Mouse (Mus musculus) heart, adult 2 months (tissue): Measurements from ENCODE around the gene Ddx42. TPM values are rescaled to one million over a fixed set of nuclear protein-coding genes. Genes with fewer than 3 reads are reported as not detected.

Experiments used
- DNase-seq, 2 experiments: peaks; one replicate each; pipeline ENCODE4 v3.0.0; 2021
- H3K27ac ChIP-seq: fragments of 200-600 bp; 2 replicates; pipeline ENCODE4 v1.8.1; 2022
- H3K27me3 ChIP-seq: fragments of 200-500 bp; 2 replicates; pipeline ENCODE4 v1.6.1; 2012; ENCODE audit warnings: mild to moderate bottlenecking, low read length, inconsistent platforms, mixed read lengths; ENCODE audit not compliant: control insufficient read depth, insufficient read depth
- H3K36me3 ChIP-seq: fragments of 200-500 bp; 2 replicates; pipeline ENCODE4 v1.6.1; 2012; ENCODE audit warnings: low read length, inconsistent platforms; ENCODE audit not compliant: control insufficient read depth, insufficient read depth
- H3K4me1 ChIP-seq: fragments of 200-500 bp; 2 replicates; pipeline ENCODE4 v1.6.1; 2011; ENCODE audit warnings: low read length; ENCODE audit not compliant: control insufficient read depth, insufficient read depth
- H3K4me3 ChIP-seq: fragments of 200-600 bp; 2 replicates; pipeline ENCODE4 v1.8.1; 2022
- H3K79me2 ChIP-seq: fragments of 200-500 bp; replicated peaks from 2 replicates; pipeline ENCODE4 v1.6.1; 2012; ENCODE audit warnings: mild to moderate bottlenecking, inconsistent platforms, low read length, moderate library complexity, mixed read lengths; ENCODE audit not compliant: control insufficient read depth, insufficient read depth
- H3K9ac ChIP-seq: fragments of 200-500 bp; 2 replicates; pipeline ENCODE4 v1.6.1; 2012; ENCODE audit warnings: low read depth, mild to moderate bottlenecking, control low read depth, inconsistent platforms, low read length, mixed read lengths
- CTCF ChIP-seq: fragments of 200-600 bp; IDR thresholded peaks from 2 replicates; pipeline ENCODE4 v1.8.1; 2022; ENCODE audit warnings: antibody characterized with exemption, mild to moderate bottlenecking, moderate library complexity
- EP300 ChIP-seq: fragments of 200-500 bp; IDR thresholded peaks from 2 replicates; pipeline ENCODE4 v1.6.1; 2011; ENCODE audit warnings: low read depth, low read length, control low read depth; ENCODE audit not compliant: insufficient read depth
- POLR2A ChIP-seq: fragments of 200-500 bp; IDR thresholded peaks from 2 replicates; pipeline ENCODE4 v1.6.1; 2011; ENCODE audit warnings: mild to moderate bottlenecking, low read depth, low read length, control low read depth; ENCODE audit not compliant: insufficient read depth
- WGBS: fragments of 180-500 bp; shearing (Covaris S2); methylation state at CpG from one replicate; pipeline ENCODE4 v1.1.7; 2018; 5-methylcytosine and 5-hydroxymethylcytosine counted together
- intact Hi-C: fragments of 180-260 bp; cut with DNase I; formaldehyde crosslinking; loops from one replicate; pipeline ENCODE4 v1.15.1; 2025
- polyA plus RNA-seq: library from polyadenylated mRNA; depleted of rRNA; stranded (reverse); fragments of >200 nt; gene quantifications from 2 replicates; pipeline ENCODE4 v1.2.3, GENCODE M21; 2012
- total RNA-seq, 2 experiments: library from RNA; stranded (reverse); gene quantifications; 2 replicates each; pipeline ENCODE4 v1.2.3; 2021

Gene Ddx42
- total and polyA plus RNA-seq, 3 experiments: 6.0 to 27.5 (median 23.5) TPM

DNA sequence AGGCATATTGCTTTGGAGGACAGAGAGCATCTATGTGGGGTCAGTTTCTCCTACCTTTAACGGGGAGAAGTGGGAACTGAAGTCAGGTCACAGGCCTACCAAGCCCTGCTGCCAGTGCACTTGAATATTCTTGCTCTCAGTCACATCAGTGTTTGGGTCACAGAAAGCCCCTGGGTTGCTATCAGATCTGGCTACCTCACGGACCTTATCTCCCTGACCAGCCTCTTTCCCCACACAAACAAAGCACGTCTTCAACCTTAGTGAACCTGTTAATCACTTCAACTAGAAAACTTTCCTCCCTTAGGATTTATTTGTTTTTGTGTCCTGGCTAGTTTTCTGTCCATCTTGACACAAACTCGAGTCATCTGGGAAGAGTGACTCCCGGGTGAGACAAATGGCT, 40.4 kb upstream of the Ddx42 start:
- no peak for TF ChIP-seq POLR2A
- no peak for TF ChIP-seq CTCF
- no peak for TF ChIP-seq EP300
- WGBS: 72% methylated on average over 5 of the region's 5 CpGs
- H3K9ac ChIP-seq: no peak overlapping the region
- H3K27me3 ChIP-seq: no peaks in the 10 kb centered on the region
- H3K79me2 ChIP-seq: no peaks in the 10 kb centered on the region
- H3K27ac ChIP-seq: no peak overlapping the region
- no peaks in the 10 kb centered on the region for H3K36me3 ChIP-seq
- no peak overlapping the region for H3K4me3 ChIP-seq
- no peaks in the 10 kb centered on the region; the same call in 1 of the 2 replicates for H3K4me1 ChIP-seq
- intact Hi-C loops: no loop called here
- DNase-seq: no peak

DNA sequence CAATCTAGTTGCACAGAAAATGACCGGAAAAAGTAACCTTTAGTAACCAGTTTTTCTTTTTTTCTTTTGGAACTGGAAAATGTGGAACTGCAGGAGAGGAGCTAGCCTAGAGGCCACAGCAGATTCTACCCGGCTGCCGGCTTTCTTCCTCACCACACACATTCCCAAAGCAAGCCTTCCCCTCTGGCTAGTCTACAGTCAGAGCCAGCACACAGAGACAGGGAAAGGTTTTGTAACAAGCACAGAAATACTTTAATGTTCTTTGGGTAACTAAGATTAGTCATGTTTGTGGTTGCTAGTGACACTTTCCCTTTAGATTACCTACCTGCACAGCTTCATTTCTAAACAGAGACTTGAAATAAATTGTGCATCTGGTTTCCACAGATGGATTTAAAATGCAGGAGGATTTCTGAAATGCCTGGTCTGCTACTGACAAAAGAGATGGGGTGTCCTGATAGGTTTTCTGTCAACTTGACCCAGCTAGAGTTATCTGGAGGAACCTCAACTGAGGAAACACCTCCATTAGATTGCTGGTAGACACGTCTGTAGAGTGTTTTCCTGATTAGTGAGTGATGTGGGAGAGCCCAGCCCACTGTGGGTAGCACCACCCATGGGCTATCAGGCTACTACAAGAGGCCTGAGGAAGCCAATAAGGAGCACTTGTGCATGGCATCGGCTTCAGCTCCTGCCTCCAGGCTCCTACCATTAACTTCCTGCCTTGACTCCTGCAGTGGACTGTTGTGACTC, 38.5 kb upstream of the Ddx42 start:
- Histone ChIP-seq H3K79me2 (no peaks in the 10 kb centered on the region), H3K36me3 (no peaks in the 10 kb centered on the region), H3K9ac (no peak overlapping the region), H3K27me3 (no peaks in the 10 kb centered on the region), H3K27ac (no peak overlapping the region), H3K4me1 (no peaks in the 10 kb centered on the region; the same call in 1 of the 2 replicates), H3K4me3 (no peak overlapping the region)
- no peak for DNase-seq
- no peak for TF ChIP-seq POLR2A
- TF ChIP-seq EP300: no peak
- TF ChIP-seq CTCF: no peak
- 67% methylated on average over 5 of the region's 5 CpGs for WGBS
- intact Hi-C loops: no loop called here

DNA sequence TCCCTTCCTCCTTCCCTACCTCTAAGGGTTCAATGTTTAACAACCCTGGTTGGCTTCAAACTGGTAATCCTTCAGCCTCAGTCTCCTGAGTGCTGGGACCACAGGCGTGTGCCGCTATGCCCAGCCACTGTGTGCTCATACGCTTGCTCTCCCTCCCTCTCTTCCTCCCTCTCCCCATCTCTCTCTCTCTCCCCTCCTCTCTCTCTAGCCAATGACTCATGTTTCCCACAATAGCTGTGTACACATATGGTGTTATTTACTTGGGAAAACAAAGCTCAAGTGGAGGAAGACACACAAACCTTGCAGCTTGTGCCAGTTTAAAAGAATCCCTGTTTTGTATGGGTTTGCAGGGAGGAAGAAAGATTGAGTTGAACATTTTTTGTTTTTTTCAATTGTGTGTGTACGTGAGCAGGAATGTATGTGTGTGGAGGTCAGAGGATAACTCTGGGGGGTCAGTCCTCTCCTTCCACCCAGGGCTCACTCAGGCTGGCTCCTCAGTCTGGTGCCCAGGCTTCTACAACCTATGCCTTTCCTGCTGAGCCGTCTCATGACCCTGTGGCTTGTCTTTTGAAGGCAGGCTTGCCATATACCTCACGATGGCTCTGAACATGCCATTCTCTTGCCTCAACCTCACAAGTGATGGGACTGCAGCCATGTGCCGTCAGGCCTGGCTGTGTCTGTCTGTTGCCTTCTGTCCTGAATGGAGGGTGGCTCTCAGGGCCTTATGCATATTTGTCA, 36.8 kb upstream of the Ddx42 start:
- TF ChIP-seq EP300: no peak
- TF ChIP-seq CTCF: no peak
- TF ChIP-seq POLR2A: no peak
- no peaks in the 10 kb centered on the region for H3K36me3 ChIP-seq
- no peak overlapping the region for H3K9ac ChIP-seq
- H3K79me2 ChIP-seq: no peaks in the 10 kb centered on the region
- no peaks in the 10 kb centered on the region; the same call in 1 of the 2 replicates for H3K4me1 ChIP-seq
- H3K27ac ChIP-seq: no peak overlapping the region
- no peaks in the 10 kb centered on the region for H3K27me3 ChIP-seq
- WGBS: 65% methylated on average over 7 of the region's 7 CpGs
- no peak for DNase-seq
- no peak overlapping the region for H3K4me3 ChIP-seq
- intact Hi-C loops: no loop called here

DNA sequence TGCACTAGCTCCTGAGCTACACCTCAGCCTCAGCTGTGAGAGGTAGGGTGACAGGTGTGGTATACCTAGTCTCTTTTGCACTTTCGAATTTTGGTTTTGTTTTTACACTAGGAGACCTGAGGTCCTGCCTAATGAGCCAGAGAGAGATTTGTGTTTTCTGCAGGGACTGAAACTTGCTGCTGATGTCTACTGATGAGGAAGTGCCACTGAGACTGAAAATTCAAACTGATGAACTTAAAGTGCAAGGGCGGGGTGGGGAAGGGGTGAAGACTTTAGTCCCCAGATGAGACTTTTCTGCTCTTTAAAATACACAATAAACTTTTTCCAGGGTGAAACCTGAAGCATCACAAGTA, 36.3 kb upstream of the Ddx42 start:
- DNase-seq: no peak
- Histone ChIP-seq H3K4me1 (no peaks in the 10 kb centered on the region), H3K27ac (no peak overlapping the region), H3K4me3 (no peak overlapping the region), H3K9ac (no peak overlapping the region), H3K27me3 (no peaks in the 10 kb centered on the region), H3K79me2 (no peaks in the 10 kb centered on the region), H3K36me3 (no peaks in the 10 kb centered on the region)
- TF ChIP-seq CTCF: no peak
- no peak for TF ChIP-seq POLR2A
- no peak for TF ChIP-seq EP300
- WGBS: 86% methylated on average over 2 of the region's 2 CpGs
- intact Hi-C loops: no loop called here

DNA sequence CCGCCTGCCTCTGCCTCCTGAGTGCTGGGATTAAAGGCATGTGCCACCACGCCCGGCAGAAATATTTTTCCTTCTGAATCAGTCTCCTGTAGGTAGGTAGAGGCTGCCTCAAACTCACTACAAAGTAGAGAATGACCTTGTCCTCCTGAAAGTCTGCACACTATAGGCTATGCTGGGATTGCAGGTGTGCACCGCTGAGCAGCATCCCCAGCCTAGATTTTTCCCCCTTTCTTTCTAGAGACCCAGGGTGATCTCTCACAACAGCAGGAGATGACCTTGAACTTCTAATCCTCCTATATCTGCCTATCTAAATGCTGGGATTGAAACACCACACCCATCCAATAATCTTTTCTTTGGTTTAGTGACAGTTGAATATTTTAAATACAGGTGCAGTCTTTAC, 29.4 kb upstream of the Ddx42 start:
- WGBS: 89% methylated on average over 4 of the region's 4 CpGs
- Histone ChIP-seq H3K27me3 (no peaks in the 10 kb centered on the region), H3K79me2 (no peaks in the 10 kb centered on the region), H3K27ac (no peak overlapping the region), H3K36me3 (no peaks in the 10 kb centered on the region), H3K4me3 (no peak overlapping the region), H3K9ac (no peak overlapping the region), H3K4me1 (no peaks in the 10 kb centered on the region)
- DNase-seq: no peak
- TF ChIP-seq CTCF (no peak), EP300 (no peak), POLR2A (no peak)
- intact Hi-C loops: no loop called here

DNA sequence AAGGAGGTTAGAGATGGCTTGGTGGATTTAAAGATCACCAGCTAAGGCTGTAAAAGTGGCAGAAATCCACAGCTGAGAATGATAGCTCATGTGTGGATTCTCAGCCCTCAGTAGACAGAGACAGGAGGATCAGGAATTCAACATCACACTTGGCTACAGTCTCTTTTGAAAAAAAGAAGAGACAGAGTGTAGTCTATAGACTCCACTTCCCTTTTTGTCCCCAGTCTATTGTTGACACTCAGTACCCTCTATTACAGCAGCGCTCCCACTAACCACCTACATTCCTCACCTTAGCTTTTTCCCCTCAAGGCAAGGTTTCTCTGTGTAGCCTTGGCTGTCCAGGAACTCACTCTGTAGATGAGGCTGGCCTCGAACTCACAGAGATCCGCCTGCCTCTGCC, 25.0 kb upstream of the Ddx42 start:
- H3K36me3 ChIP-seq: peaks cover 3% of the 10 kb centered on the region; the same call in 1 of the 2 replicates
- no peaks in the 10 kb centered on the region for H3K27me3 ChIP-seq
- 92% methylated on average over 3 of the region's 3 CpGs for WGBS
- H3K9ac ChIP-seq: no peak overlapping the region
- H3K27ac ChIP-seq: no peak overlapping the region
- no peak for TF ChIP-seq CTCF
- no peak for TF ChIP-seq EP300
- no peak for TF ChIP-seq POLR2A
- DNase-seq: no peak
- H3K4me3 ChIP-seq: no peak overlapping the region
- peaks cover 4% of the 10 kb centered on the region; the same call in 1 of the 2 replicates for H3K4me1 ChIP-seq
- intact Hi-C loops: loop anchor here (2.0 to 10.0 kb wide), 2 partner anchors 31 to 107 kb away; partner anchors contain the start of genes Gm10840, Limd2 and Map3k3
- no peaks in the 10 kb centered on the region for H3K79me2 ChIP-seq
